Mouse (Mus musculus): Measurements from ENCODE around the gene Diexf.

Diexf gene

GRCm38 (mm10) chr1:193138669-193139068, 8.6 kb upstream of the Diexf start:
- DNase-seq (ENCODE audit: low read depth, low spot score): no peak

DNA sequence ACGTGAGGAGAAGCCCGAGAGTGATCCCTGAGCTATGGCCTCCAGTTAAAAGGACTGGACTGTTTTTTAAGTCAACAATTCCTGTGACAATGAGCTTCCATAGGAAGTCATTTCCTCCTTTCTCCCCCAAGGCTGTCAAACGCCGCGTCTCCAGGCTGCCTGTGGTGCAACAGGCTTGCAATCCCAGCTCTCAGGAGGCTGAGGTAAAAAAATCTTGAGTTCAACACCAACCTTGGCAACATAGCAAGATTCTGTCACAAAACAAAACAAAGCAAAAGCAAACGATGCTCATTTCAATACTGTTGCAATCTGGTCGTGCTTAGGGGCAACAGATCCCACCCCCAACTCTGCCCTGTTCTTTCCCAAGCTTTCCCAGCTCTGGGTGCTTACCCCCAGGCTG, 8.0 kb upstream of the Diexf start:
- no peak for DNase-seq (ENCODE audit: low read depth, low spot score)

GRCm38 (mm10) chr1:193133726-193134125, 3.7 kb upstream of the Diexf start:
- DNase-seq (ENCODE audit: low read depth, low spot score): no peak

DNA sequence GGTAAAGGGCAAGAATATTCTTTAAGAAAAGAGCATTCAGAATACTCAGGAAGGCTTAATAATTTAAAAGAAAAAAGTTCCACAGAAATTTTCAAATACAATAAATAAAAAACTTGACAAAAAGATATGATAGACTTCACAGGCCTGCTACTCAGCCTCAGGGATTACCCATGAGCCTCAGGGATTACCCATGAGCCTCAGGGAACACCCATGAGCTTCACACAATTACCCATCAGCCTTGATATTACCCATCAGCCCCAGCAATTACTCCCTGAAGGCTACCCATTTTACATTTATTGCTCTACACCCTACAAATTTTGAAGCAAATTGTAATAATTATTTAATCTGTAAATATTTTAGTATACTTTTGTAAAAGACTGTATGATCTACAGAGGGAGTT, 2.3 kb upstream of the Diexf start:
- no peak for DNase-seq (ENCODE audit: low read depth, low spot score)

DNA sequence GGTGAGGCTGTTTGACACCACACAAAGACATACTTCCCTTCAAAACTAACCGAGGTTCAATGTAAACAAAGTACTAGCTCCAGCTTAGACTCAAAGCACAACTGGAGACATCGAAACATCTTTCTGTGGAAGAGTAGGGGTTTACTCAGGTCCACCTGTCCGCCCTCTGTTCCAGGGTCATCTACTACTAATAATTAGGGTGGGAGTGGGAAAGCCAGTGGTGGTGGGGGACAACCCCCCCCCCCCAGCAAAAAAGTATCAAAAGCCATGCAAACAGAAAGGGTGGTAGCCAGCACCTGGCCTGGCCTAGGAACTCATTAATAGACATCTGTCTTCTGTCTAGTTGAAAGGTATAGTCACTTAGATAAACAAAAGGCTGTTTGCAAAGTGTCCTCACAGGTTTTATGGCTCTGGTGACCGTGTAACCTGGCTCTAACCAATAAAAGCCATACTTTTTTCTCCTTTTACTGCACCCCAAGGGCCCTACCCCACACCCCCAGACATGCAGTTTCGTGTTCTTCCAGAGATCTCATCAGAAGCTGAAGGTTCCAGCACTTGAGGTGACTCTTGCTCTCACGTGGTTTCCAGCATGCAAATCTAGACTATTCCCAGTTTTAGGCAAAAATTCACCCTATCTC, 1.4 kb upstream of the Diexf start:
- DNase-seq (ENCODE audit: low read depth, low spot score): no peak

- DNase-seq (ENCODE audit: low read depth, low spot score): no peak
Measured at GRCm38 (mm10) chr1:193130839-193131238, 767 bp upstream of the Diexf start.

DNA sequence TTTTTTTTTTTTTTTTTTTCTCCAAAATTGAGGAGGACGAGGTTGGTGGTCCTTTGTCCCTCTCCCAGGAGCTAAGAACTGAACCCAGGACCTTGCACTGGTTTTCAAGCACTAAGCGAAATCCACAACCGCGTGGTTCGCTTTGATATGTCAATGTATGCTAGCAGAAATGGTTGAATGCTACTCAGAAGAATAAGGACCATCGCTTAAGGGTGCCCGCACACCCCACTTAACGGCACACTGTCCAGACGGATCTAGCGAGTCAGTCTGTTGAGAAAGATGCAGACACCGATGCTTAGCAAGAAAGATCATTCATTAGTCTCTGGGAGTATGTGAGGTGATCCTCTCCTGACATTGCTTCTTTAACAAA, 369 bp upstream of the Diexf start:
- DNase-seq (ENCODE audit: low read depth, low spot score): no peak

DNA sequence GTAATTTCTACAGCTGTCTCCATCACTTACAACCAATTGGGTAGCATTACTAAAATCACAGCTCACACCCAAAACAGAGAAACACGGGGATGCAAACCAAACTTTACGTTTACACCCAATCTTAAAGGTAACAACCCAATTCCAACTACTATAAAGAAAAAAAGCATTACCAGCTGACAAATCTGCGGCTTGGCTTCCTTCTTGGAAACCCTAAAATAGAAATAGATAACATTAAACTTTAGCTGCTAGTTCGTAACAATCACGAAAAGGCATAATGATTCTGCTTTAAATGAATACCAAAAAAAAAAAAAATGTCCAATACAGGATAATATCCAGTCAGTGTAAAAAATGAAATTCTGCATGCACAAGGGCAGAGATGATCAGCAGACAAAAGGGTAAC, 751 bp downstream of the Diexf start:
- no peak for DNase-seq (ENCODE audit: low read depth, low spot score)

DNA sequence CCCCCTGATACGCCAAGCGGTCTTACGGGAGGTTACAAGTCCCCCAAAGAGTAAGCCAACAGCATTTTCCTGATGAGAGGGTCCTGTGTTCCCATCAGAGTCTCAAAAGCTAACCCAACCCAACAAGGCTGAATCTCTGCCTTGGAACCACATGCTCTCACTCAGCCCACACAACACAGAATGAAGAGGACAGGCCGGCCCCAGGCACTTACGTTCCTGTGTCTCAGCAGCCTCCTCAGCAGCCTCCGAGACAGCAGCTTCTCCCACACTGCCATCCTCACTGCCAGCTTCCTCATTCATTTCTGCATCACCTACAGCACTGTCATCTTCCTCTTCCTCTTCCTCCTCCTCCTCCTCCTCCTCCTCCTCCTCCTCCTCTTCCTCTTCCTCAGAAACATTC, 2.0 kb downstream of the Diexf start:
- DNase-seq (ENCODE audit: low read depth, low spot score): no peak

- DNase-seq (ENCODE audit: low read depth, low spot score): no peak
Measured at GRCm38 (mm10) chr1:193125835-193126234, 4.2 kb downstream of the Diexf start.

DNA sequence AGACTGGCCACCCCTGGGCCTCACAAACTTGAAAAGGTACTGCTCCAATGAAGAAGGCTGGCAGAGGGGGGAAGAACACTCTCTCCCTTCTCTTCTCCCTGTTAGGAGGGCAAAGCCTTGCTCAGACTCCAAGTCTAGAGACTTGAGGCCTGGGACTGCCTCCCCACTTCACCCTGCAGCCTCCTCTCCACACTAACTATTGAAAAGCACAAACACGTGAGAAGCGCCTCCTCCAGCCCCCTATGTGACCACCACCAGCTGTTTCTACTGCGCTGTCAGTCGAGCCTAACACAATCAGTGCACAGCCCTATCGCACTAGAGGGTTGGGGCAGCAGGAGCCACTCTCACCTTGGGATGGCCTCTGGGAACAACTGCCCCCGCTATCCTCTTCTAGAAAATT, 6.8 kb downstream of the Diexf start:
- DNase-seq (ENCODE audit: low read depth, low spot score): no peak

- DNase-seq (ENCODE audit: low read depth, low spot score): no peak
Measured at GRCm38 (mm10) chr1:193122793-193123192, 7.3 kb downstream of the Diexf start.

DNA sequence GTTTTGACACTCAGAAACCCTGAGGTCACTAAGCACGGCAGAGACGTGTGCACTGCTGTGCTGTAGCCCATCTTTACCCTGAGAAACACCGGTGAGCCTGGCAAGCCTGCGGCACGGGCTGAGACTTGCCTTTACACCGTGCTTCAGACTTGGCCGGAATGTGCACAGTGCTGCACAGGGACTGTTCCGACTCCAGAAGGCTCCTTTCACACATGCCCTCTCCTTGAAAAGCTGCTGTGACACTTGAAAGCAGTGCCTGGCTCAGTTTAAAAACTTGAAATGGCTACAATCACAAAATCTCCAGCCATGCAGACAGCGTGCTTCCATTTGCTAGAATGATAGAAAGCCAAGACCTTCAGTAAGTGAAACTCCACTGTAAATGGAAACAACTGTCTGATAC, 18.0 kb downstream of the Diexf start:
- DNase-seq (ENCODE audit: low read depth, low spot score): no peak

- no peak for DNase-seq (ENCODE audit: low read depth, low spot score)
Measured at GRCm38 (mm10) chr1:193102996-193103395, 27.1 kb downstream of the Diexf start.

DNA sequence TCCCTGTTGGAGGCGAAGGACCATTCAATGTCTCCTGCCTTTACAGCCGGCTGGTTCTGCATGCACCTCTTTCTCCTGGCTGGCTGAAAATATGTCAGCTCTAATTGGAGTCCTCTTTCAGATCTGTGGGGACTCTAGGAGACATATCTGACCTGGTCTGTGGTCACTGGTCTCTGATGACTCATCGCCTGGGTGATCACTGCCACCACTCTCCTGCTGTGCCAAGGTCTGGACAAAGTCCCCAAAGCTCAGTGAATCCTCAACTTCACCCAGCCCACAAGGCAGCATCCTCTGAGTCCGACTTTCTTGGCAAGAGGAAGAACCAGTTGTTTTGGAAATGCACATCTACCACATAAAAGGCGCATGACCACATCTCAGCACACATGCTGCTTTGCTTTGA, 27.5 kb downstream of the Diexf start:
- DNase-seq (ENCODE audit: low read depth, low spot score): no peak

DNA sequence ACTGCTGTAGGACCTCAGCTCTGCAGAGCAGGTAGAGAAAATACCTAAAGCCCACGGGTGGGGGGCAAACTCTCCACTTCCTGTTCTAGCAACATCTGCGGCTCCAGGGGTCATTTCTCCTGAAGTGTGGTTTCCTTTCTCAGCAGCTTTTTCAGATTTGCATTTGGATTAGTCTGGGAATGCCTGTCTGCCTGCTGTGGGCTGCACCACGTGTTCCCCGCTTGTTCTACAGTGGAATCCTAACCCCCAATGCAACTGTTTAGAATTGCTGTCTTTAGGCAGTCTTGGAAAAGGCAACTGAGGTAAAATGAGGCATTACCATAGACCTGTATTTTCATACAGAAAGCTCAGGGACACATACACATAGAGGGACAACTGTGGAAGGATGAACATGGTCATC, 28.0 kb downstream of the Diexf start:
- DNase-seq (ENCODE audit: low read depth, low spot score): no peak

GRCm38 (mm10) chr1:193098946-193099345, 31.1 kb downstream of the Diexf start:
- DNase-seq (ENCODE audit: low read depth, low spot score): no peak

- no peak for DNase-seq (ENCODE audit: low read depth, low spot score)
Measured at GRCm38 (mm10) chr1:193093596-193093995, 36.5 kb downstream of the Diexf start.

DNA sequence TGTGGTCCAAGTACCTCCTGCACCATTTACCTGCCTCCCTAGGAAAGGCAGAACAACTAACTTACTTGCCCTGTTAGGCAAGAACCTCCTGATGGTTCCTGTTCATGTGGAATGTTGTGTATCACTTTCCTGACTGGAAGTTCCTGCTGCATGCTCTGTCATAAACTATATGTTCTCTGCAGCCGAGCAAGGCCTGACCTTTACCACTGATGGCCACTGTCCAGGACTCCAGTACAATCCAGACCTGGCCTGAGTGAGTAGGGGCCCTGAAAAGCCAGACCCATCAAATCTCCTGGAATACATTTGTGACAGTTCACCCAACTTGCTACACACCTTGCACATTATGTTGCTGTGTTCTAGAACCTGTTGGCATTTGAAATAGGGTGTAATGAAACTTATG, 37.3 kb downstream of the Diexf start:
- no peak for DNase-seq (ENCODE audit: low read depth, low spot score)

DNA sequence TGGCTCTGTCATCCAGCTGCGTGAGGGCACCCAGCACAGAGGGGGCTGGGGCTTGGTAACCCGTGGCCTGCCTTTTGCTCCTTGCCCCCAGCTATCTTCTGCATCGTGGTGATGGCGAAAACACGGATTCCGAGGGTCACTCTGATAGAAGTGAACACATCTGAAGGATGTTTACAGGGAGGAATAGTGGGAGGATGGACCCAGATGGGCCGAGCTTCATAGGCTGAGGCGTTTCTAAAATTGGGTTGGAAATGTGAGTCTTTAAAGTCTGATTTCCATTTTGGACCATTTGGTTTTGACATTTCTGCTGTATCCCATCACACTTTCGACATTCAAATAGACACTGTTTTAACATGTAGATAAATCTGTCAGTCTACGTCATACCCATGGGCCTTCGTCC, 39.2 kb downstream of the Diexf start:
- DNase-seq (ENCODE audit: low read depth, low spot score): no peak

DNA sequence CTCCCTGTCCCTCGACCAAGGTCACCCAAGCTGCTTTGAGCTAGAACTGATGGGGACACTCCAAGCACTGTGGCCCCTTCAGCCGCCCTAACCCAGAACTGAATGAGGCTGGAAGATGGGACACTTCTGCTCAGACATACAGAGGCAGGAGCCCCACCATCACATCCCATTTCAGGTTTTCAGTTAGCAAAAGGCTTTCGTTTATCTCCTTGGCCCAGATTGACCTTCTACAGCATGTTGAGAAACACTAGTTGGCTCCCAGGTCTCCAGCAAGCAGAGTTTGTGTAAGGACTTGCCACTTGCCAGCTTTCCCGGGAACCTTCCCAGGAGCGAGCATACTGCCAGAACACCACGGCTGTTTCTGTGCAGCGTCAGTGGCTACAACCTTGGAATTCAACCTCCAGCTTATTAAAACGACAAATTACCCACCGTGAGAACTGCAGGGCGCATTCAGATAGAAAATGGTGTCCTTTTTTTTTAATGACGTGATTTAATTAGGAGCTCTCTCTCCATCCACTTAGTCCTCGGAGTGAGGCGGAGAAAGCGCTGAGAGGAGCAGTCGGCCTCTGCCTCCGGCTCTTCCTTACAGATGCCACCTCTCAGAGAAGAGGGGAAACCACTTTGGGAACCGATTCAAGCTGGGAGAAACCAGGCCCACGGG, 39.7 kb downstream of the Diexf start:
- DNase-seq (ENCODE audit: low read depth, low spot score): no peak

GRCm38 (mm10) chr1:193089683-193090082, 40.4 kb downstream of the Diexf start:
- DNase-seq (ENCODE audit: low read depth, low spot score): no peak

DNA sequence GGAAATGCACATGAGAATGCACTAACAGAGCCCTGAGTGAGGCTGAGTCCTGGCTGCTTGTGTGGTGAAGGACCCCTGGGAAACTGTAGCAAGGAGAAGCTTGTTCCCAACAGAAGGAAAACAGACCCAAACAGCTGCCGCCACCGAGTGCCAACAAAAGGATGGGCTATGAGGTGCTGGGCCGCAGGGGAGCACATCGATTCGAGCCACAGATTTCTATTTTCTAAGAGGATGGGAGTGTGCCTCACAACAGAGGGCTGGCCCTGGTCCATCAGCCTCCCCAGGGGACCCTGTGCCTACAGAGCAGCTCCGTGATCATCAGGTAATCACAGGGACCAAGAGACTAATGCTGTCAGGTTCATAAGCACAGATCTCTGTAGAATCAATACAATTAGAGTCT, 40.9 kb downstream of the Diexf start:
- DNase-seq (ENCODE audit: low read depth, low spot score): no peak
